Mouse (Mus musculus) 3134 (cell line): ENCODE data around the gene Tfap2e.

Experiments
- DNase-seq: peaks from one replicate; pipeline ENCODE4 v3.0.0-alpha.2; 2011; ENCODE audit warnings: low spot score; ENCODE audit not compliant: insufficient read length; ENCODE audit errors: extremely low read depth

Gene Tfap2e

DNA sequence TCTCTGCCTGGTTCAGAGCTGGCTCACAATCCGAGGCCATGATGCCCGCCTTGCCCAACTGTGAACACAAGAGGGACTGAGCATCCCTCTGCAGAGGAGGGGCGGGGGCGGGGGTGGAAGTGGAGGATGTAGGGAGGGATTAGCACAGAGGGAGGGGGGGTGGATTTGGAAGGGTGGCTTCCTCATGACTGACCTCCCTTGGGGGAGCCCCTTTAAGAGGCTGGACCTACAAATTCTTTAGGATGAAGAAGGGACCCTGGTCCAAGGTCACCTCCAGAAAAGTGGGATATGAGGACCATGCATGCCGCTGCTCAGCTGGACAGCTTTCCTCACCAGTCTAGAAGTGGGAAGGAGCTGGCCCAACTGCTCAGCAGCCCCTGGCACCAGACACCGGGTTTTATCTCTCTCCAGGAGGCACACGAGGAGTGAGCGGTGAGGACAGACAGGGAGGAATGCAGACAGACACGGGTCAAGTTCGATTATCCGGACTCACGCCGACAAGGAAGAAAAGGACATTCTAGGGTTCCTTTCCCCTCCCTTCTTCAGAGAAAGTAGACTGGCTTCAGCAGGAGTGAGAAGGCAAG is 16.1 kb upstream of the Tfap2e start:
- no peak for DNase-seq

DNA sequence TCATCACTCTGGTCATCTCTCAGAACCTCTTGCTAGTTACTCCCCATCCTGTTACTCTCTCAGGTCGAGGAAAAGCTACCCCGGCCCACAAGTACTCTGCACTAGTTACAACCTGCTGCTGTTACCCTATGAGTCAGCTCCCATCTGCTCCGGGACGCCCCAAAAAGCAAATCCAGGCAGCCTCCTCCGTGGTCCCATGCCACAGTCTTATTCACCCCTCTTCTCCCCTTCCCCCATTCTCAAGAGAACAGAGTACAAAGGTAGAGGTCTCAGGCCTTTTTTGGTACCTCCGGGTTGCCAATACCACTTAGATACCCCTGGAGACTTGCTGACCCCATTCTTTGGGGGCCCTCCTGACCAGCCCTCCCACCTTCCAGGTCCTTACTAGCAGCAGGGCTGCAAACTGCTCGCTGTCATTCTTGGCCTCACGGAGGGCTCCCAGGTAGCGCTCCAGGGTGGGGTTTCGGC is 15.6 kb upstream of the Tfap2e start:
- no peak for DNase-seq

DNA sequence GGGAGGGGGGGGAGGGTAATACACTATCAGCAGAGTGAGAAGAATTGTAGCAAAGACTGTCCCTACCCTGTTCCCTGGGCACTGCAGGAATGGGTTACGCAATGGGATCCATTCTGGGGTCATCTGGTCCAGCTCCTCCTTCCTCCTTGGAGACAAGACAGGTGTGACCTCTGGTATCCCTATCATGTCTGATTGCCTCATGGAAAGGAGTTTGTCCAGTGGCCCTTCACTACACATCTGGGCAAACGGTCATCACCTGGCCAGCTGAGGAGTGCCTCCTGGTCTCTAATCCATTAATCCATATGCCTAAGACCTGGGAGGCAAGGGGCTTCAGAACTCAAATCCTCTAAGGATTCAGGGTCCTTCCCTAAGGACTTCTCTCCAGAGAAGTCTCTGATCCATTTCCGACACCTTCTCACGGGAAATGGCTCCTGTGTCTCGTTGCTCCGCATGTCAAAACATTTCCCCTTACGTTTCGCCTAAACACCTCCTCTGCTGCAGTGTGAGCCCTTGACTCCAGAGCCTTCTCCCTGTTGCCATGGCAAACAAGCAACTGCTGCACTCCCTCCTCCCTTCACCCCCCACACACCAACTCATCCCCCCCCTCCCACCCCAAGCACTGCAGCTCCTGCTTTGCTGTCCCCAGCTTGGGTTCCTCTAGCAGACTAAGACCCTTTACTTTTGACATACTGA is 15.0 kb upstream of the Tfap2e start:
- no peak for DNase-seq

- no peak for DNase-seq
Observed at GRCm38 (mm10) chr4:126750046-126750683, 14.1 kb upstream of the Tfap2e start.

DNA sequence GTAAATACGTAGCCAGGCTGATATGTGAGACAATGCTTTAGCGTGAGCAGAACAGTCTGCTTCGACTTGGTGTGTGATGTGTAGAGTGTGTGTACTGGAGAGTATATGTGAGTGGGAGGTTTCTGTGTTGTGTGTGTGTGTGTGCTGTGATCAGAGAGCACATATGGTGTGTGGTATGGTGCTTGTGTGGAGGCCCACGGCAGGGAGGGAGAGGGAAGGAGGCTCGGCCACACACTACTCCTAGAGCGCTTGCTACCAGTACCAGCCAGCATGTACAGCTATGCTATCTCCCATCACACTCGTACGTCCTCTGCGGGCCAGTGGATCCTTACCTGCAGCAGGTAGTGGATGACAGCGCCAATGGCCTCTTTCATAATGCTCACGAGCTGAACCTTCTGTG is 13.5 kb upstream of the Tfap2e start:
- no peak for DNase-seq

DNA sequence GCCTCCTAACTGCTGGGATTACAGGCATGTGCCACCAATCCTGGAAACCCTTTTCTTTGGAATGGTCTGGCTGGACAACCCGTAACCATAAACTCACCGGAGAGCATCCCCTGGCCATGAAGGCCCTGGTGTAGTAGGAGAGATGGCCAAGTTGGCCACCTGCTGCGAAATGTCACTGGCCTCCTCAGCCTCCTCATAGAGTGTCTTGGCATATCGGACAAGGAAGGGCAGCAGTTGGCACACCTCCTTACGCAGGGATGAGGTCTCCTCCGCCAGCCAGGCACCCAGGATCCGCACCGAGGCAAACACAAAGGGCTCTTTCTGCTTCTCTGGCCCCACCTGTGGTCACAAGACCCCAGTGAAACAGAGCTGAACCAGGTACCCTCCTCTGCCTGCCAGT is 12.3 kb upstream of the Tfap2e start:
- DNase-seq = no peak

GRCm38 (mm10) chr4:126746194-126746840 is 10.3 kb upstream of the Tfap2e start:
- DNase-seq = no peak

GRCm38 (mm10) chr4:126745506-126746193 is 9.6 kb upstream of the Tfap2e start:
- no peak for DNase-seq

GRCm38 (mm10) chr4:126744831-126745230 is 8.8 kb upstream of the Tfap2e start:
- DNase-seq = no peak

GRCm38 (mm10) chr4:126743713-126744112 is 7.7 kb upstream of the Tfap2e start:
- DNase-seq = no peak

DNA sequence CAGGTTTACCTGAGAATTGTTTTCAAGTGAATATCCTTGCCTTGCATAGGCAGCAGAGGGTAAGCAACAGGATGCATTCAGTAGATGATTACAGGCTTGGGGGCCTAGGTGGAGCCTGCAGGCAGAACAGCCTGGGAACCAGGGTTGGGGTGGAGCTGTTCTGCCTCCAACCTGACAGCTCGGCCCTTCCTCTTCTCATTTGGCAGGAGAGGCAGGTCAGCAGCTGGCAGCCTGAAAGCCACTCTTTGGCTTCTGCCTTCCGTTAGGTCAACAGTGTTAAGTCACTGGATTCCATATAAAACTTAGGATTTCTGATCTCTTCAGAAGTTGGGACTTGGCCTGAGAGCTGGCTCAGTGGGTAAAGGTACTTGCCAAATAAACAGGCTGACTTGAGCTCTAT is 6.9 kb upstream of the Tfap2e start:
- no peak for DNase-seq

DNA sequence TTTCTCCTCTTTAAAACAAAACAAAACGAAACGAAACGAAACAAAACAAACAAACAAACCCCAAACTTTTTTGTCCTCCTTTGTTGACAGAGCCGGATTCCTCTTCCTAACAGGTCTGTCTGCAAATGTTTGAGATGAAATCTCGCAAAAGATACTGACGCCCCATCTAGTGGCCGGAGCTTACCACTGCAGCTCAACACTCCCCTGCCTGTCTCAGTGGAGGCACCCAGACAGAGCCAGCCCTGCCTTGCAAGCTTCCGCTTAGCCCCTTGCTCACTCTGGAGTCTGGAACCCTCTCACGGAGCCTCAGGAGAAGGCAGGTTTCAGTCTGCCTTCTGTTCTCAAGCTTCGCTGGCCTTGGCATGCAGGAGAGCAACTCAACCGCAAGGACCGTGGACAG is 5.4 kb upstream of the Tfap2e start:
- DNase-seq = peak; percentile 45

DNA sequence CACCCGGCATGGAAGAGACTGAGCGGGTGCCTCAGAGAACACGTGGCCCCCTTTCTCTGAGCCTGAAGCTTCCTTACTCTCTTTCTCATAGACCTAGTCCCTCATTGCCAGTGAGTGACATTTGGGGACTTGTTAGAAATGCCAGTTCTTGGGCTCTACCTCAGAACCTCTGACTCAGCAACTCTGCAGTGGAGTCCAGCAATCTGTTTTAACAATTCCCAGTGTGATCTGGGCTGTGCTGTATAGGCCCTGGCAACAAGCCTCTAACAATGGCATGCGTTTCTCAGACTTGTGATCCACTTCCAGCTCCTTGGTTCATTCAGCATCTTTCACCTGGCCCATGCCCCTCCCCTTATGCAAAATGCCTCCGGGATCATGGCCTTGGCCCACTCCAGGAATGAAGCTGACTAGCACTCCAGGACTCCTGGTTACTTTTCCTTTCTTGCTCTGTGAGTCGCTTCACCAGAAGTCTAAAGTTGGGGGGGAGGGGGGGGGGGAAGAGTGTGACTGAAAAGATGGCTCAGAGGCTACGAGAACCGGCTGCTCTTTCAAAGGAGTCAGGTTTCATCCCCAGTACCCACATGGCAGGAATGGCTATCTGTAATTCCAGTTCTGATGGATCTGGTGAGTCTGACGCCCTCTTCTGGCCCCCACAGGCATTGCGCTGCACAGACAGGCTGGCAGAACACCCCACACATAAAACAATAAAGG is 4.1 kb upstream of the Tfap2e start:
- no peak for DNase-seq

DNA sequence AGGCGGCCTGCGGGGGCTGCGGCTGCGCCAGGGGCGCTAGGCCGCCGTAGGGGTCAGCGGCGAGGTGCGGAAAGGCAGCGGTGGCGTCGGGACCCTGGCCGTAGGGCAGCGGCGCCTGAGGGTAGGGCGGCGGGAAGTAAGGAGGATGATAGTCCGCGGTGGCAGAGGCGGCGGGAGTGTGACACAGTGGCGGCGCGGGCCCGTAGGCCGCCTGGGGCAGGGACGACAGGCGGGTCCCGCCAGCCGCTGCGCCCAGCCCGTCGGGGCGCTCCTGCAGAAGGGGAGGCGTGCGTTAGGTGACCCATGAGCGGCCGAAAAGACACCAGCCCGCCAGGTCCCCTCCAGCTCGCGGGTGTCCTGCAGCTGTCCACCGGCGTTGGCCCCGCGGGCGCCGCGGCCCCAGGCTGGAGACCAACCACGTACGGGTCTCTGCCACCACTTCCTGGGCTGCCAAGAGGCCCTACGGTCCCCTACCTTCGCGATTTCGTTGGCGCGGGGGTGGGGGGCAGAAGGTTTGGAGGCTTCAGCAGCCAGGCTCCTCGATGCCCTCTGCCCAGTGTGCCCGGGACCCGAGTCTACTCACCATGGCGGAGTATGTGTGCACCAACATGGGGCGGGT is 549 bp downstream of the Tfap2e start:
- no peak for DNase-seq

- no peak for DNase-seq
Observed at GRCm38 (mm10) chr4:126734700-126735381, 1.2 kb downstream of the Tfap2e start.

GRCm38 (mm10) chr4:126734001-126734603 is 1.9 kb downstream of the Tfap2e start:
- DNase-seq = no peak

- DNase-seq = no peak
Observed at GRCm38 (mm10) chr4:126732531-126733380, 3.3 kb downstream of the Tfap2e start.

DNA sequence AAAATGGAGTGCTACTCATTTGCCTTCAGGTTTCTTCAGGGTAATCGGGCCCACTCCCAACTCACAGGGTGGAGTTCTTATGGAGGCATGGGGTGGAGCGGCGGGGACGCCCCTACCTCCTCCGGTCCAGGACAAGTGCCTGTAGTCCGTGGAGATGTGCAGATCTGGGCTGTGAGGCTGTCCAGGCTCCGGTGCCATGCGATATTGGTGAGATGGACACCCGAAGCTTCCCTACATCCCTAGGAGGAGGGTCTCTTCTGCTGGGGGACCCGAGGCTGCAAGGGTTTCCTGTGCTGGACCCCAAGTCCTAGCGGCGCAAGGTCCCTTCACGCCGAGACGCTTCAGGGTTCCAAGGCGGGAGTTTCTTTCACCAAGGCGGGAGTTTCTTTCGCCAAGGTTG is 3.9 kb downstream of the Tfap2e start:
- DNase-seq = no peak
